Mouse (Mus musculus): ENCODE measurements around the gene Rem1. TPM values are rescaled to one million over a fixed set of nuclear protein-coding genes. Genes with fewer than 3 reads are reported as not detected.

Rem1 gene
- polyA plus RNA-seq, 1 experiment from 2014 or later, result 0.62 TPM

- Histone ChIP-seq H3K27me3 (ENCODE audit: control insufficient read depth, insufficient read depth, low read length) (no peaks in the 10 kb centered on the region), H3K27ac (ENCODE audit: low read depth, low read length) (no peak overlapping the region), H3K4me1 (replicated peaks; ENCODE audit: control insufficient read depth, insufficient read depth, low read length) (0 out of 2 replicates have a peak, but pooled peaks cover 2% of the 10 kb centered on the region), H3K36me3 (ENCODE audit: control insufficient read depth, insufficient read depth, low read length) (no peaks in the 10 kb centered on the region), H3K9me3 (ENCODE audit: control insufficient read depth, low read length) (no peaks in the 10 kb centered on the region), H3K4me3 (ENCODE audit: low read depth, low read length) (no peak overlapping the region), H3K4me2 (replicated peaks; ENCODE audit: low read depth, low read length) (no peak overlapping the region), H3K9ac (ENCODE audit: low read depth, low read length) (no peak overlapping the region)
- 74% methylated on average over 4 of the region's 4 CpGs for WGBS
- ATAC-seq (ENCODE audit: low FRiP score) (no peak), DNase-seq (ENCODE audit: low spot score) (no peak)
Observed at GRCm38 (mm10) chr2:152601275-152601960, 25.3 kb upstream of the Rem1 start.

- no peak within 1 kb of the TSS for H3K27ac ChIP-seq (ENCODE audit: low read depth, low read length)
- H3K4me2 ChIP-seq (replicated peaks; ENCODE audit: low read depth, low read length), result no peak within 1 kb of the TSS
- H3K36me3 ChIP-seq (ENCODE audit: control insufficient read depth, insufficient read depth, low read length), result no peaks in the 10 kb centered on the region
- peak; percentile 36 for DNase-seq (ENCODE audit: low spot score)
- H3K4me1 ChIP-seq (replicated peaks; ENCODE audit: control insufficient read depth, insufficient read depth, low read length), result 0 out of 2 replicates have a peak, but pooled peaks cover 2% of the 10 kb centered on the region
- no peak for ATAC-seq (ENCODE audit: low FRiP score)
- H3K27me3 ChIP-seq (ENCODE audit: control insufficient read depth, insufficient read depth, low read length), result no peaks in the 10 kb centered on the region
- WGBS, result 85% methylated on average over 15 of the region's 15 CpGs
- H3K9me3 ChIP-seq (ENCODE audit: control insufficient read depth, low read length), result no peaks in the 10 kb centered on the region
- no peak within 1 kb of the TSS for H3K9ac ChIP-seq (ENCODE audit: low read depth, low read length)
- H3K4me3 ChIP-seq (ENCODE audit: low read depth, low read length), result no peak within 1 kb of the TSS
Observed at GRCm38 (mm10) chr2:152604057-152604456, 22.7 kb upstream of the Rem1 start, which contains the start of gene Defb36. Defb36 (plus strand) TSS chr2:152604327.

GRCm38 (mm10) chr2:152607746-152608145, 19.0 kb upstream of the Rem1 start:
- 71% methylated on average over 6 of the region's 6 CpGs for WGBS
- DNase-seq (ENCODE audit: low spot score), result no peak
- H3K36me3 ChIP-seq (ENCODE audit: control insufficient read depth, insufficient read depth, low read length), result no peaks in the 10 kb centered on the region
- no peak overlapping the region for H3K9ac ChIP-seq (ENCODE audit: low read depth, low read length)
- ATAC-seq (ENCODE audit: low FRiP score), result no peak
- H3K27me3 ChIP-seq (ENCODE audit: control insufficient read depth, insufficient read depth, low read length), result no peaks in the 10 kb centered on the region; the same call in 1 of the 2 replicates
- H3K4me1 ChIP-seq (replicated peaks; ENCODE audit: control insufficient read depth, insufficient read depth, low read length), result no peaks in the 10 kb centered on the region
- H3K27ac ChIP-seq (ENCODE audit: low read depth, low read length), result no peak overlapping the region
- H3K4me3 ChIP-seq (ENCODE audit: low read depth, low read length), result no peak overlapping the region
- H3K4me2 ChIP-seq (replicated peaks; ENCODE audit: low read depth, low read length), result no peak overlapping the region
- H3K9me3 ChIP-seq (ENCODE audit: control insufficient read depth, low read length), result no peaks in the 10 kb centered on the region

GRCm38 (mm10) chr2:152608719-152609118, 18.0 kb upstream of the Rem1 start:
- ATAC-seq (ENCODE audit: low FRiP score), result no peak
- Histone ChIP-seq H3K4me3 (ENCODE audit: low read depth, low read length) (no peak overlapping the region), H3K9me3 (ENCODE audit: control insufficient read depth, low read length) (no peaks in the 10 kb centered on the region), H3K4me2 (replicated peaks; ENCODE audit: low read depth, low read length) (no peak overlapping the region), H3K4me1 (replicated peaks; ENCODE audit: control insufficient read depth, insufficient read depth, low read length) (no peaks in the 10 kb centered on the region), H3K27me3 (ENCODE audit: control insufficient read depth, insufficient read depth, low read length) (no peaks in the 10 kb centered on the region; the same call in 1 of the 2 replicates), H3K9ac (ENCODE audit: low read depth, low read length) (no peak overlapping the region), H3K36me3 (ENCODE audit: control insufficient read depth, insufficient read depth, low read length) (no peaks in the 10 kb centered on the region), H3K27ac (ENCODE audit: low read depth, low read length) (no peak overlapping the region)
- WGBS, result 78% methylated on average over 1 of the region's 1 CpGs
- no peak for DNase-seq (ENCODE audit: low spot score)

GRCm38 (mm10) chr2:152612193-152612592, 14.6 kb upstream of the Rem1 start:
- no peak for DNase-seq (ENCODE audit: low spot score)
- Histone ChIP-seq H3K9ac (ENCODE audit: low read depth, low read length) (no peak overlapping the region), H3K9me3 (ENCODE audit: control insufficient read depth, low read length) (no peaks in the 10 kb centered on the region), H3K27me3 (ENCODE audit: control insufficient read depth, insufficient read depth, low read length) (no peaks in the 10 kb centered on the region; the same call in 1 of the 2 replicates), H3K4me3 (ENCODE audit: low read depth, low read length) (no peak overlapping the region), H3K27ac (ENCODE audit: low read depth, low read length) (no peak overlapping the region), H3K4me1 (replicated peaks; ENCODE audit: control insufficient read depth, insufficient read depth, low read length) (no peaks in the 10 kb centered on the region), H3K36me3 (ENCODE audit: control insufficient read depth, insufficient read depth, low read length) (no peaks in the 10 kb centered on the region), H3K4me2 (replicated peaks; ENCODE audit: low read depth, low read length) (no peak overlapping the region)
- 30% methylated on average over 7 of the region's 8 CpGs for WGBS
- ATAC-seq (ENCODE audit: low FRiP score), result no peak

- no peaks in the 10 kb centered on the region for H3K4me1 ChIP-seq (replicated peaks; ENCODE audit: control insufficient read depth, insufficient read depth, low read length)
- ATAC-seq (ENCODE audit: low FRiP score), result 0 out of 2 replicates have a peak, but pooled peaks have one; percentile 40
- no peaks in the 10 kb centered on the region for H3K36me3 ChIP-seq (ENCODE audit: control insufficient read depth, insufficient read depth, low read length)
- WGBS, result 10% methylated on average over 7 of the region's 7 CpGs
- no peak overlapping the region for H3K9ac ChIP-seq (ENCODE audit: low read depth, low read length)
- H3K4me3 ChIP-seq (ENCODE audit: low read depth, low read length), result no peak overlapping the region
- no peaks in the 10 kb centered on the region for H3K9me3 ChIP-seq (ENCODE audit: control insufficient read depth, low read length)
- no peak overlapping the region for H3K27ac ChIP-seq (ENCODE audit: low read depth, low read length)
- H3K4me2 ChIP-seq (replicated peaks; ENCODE audit: low read depth, low read length), result no peak overlapping the region
- DNase-seq (ENCODE audit: low spot score), result peak; percentile 83
- H3K27me3 ChIP-seq (ENCODE audit: control insufficient read depth, insufficient read depth, low read length), result no peaks in the 10 kb centered on the region; the same call in none of the 2 replicates
Observed at GRCm38 (mm10) chr2:152615563-152615962, 11.2 kb upstream of the Rem1 start.

GRCm38 (mm10) chr2:152616470-152616869, 10.3 kb upstream of the Rem1 start:
- Histone ChIP-seq H3K4me2 (replicated peaks; ENCODE audit: low read depth, low read length) (no peak overlapping the region), H3K4me3 (ENCODE audit: low read depth, low read length) (no peak overlapping the region), H3K9me3 (ENCODE audit: control insufficient read depth, low read length) (no peaks in the 10 kb centered on the region), H3K27ac (ENCODE audit: low read depth, low read length) (no peak overlapping the region), H3K36me3 (ENCODE audit: control insufficient read depth, insufficient read depth, low read length) (no peaks in the 10 kb centered on the region), H3K4me1 (replicated peaks; ENCODE audit: control insufficient read depth, insufficient read depth, low read length) (no peaks in the 10 kb centered on the region), H3K27me3 (ENCODE audit: control insufficient read depth, insufficient read depth, low read length) (no peaks in the 10 kb centered on the region; the same call in none of the 2 replicates), H3K9ac (ENCODE audit: low read depth, low read length) (no peak overlapping the region)
- DNase-seq (ENCODE audit: low spot score) (no peak), ATAC-seq (ENCODE audit: low FRiP score) (no peak)
- 84% methylated on average over 6 of the region's 6 CpGs for WGBS

GRCm38 (mm10) chr2:152617374-152617773, 9.4 kb upstream of the Rem1 start:
- DNase-seq (ENCODE audit: low spot score), result no peak
- H3K36me3 ChIP-seq (ENCODE audit: control insufficient read depth, insufficient read depth, low read length), result no peaks in the 10 kb centered on the region
- H3K9ac ChIP-seq (ENCODE audit: low read depth, low read length), result no peak overlapping the region
- no peak overlapping the region for H3K4me2 ChIP-seq (replicated peaks; ENCODE audit: low read depth, low read length)
- no peak overlapping the region for H3K27ac ChIP-seq (ENCODE audit: low read depth, low read length)
- no peak for ATAC-seq (ENCODE audit: low FRiP score)
- H3K27me3 ChIP-seq (ENCODE audit: control insufficient read depth, insufficient read depth, low read length), result no peaks in the 10 kb centered on the region; the same call in 1 of the 2 replicates
- no peaks in the 10 kb centered on the region for H3K9me3 ChIP-seq (ENCODE audit: control insufficient read depth, low read length)
- no peak overlapping the region for H3K4me3 ChIP-seq (ENCODE audit: low read depth, low read length)
- WGBS, result 52% methylated on average over 5 of the region's 5 CpGs
- H3K4me1 ChIP-seq (replicated peaks; ENCODE audit: control insufficient read depth, insufficient read depth, low read length), result no peaks in the 10 kb centered on the region
